Mouse (Mus musculus) left cerebral cortex, postnatal 36 days (tissue): ENCODE measurements around the gene Myo5a. TPM values are rescaled to one million over a fixed set of nuclear protein-coding genes. Genes with fewer than 3 reads are reported as not detected.

Experiments used
- DNase-seq, 2 experiments: peaks; one replicate each; pipeline ENCODE4 v3.0.0; 2021 to 2022; ENCODE audit warnings: low spot score in 2 of 2, mixed read lengths in 1 of 2
- intact Hi-C: fragments of 180-260 bp; cut with DNase I; formaldehyde crosslinking; loops from one replicate; pipeline ENCODE4 v1.15.1; 2025
- total RNA-seq, 2 experiments: library from RNA; stranded (reverse); gene quantifications; 2 replicates each; pipeline ENCODE4 v1.2.3; 2021

Gene Myo5a
- total RNA-seq, 2 experiments from 2014 or later: 297 to 304 TPM

GRCm38 (mm10) chr9:75171721-75172120 is 100.9 kb downstream of the Myo5a start:
- no peak for DNase-seq
- intact Hi-C loops: no loop called here

- DNase-seq: no peak
- intact Hi-C loops: no loop called here
These were observed 116.9 kb downstream of the Myo5a start for GRCm38 (mm10) chr9:75187646-75188260.

GRCm38 (mm10) chr9:75193858-75194257 is 123.0 kb downstream of the Myo5a start:
- no peak for DNase-seq
- intact Hi-C loops: no loop called here

GRCm38 (mm10) chr9:75196335-75196734 is 125.5 kb downstream of the Myo5a start:
- intact Hi-C loops: loop anchor here (5.0 kb wide), 2 partner anchors 61 to 124 kb away; partner anchors contain the start of gene Myo5a
- DNase-seq: peak; percentile 39 to 46

GRCm38 (mm10) chr9:75197297-75197696 is 126.5 kb downstream of the Myo5a start:
- DNase-seq: peak in 1 of 2 experiments; percentile 46
- intact Hi-C loops: loop anchor here (5.0 kb wide), 2 partner anchors 60 to 125 kb away; partner anchors contain the start of gene Myo5a

- no peak for DNase-seq
- intact Hi-C loops: no loop called here
These were observed 130.7 kb downstream of the Myo5a start for GRCm38 (mm10) chr9:75201506-75201905.

GRCm38 (mm10) chr9:75202036-75202435 is 131.2 kb downstream of the Myo5a start:
- intact Hi-C loops: no loop called here
- no peak for DNase-seq

GRCm38 (mm10) chr9:75209246-75209645 is 138.4 kb downstream of the Myo5a start:
- intact Hi-C loops: no loop called here
- DNase-seq: no peak

- intact Hi-C loops: loop anchor here (5.0 kb wide), 1 partner anchor 37 kb away; no protein-coding TSS in a partner anchor
- DNase-seq: no peak
These were observed 139.5 kb downstream of the Myo5a start for GRCm38 (mm10) chr9:75210269-75210668.

GRCm38 (mm10) chr9:75214743-75215413 is 144.1 kb downstream of the Myo5a start:
- intact Hi-C loops: loop anchor here (5.0 kb wide), 1 partner anchor 32 kb away; no protein-coding TSS in a partner anchor
- DNase-seq: no peak

GRCm38 (mm10) chr9:75219942-75220341 is 149.1 kb downstream of the Myo5a start:
- DNase-seq: peak in 1 of 2 experiments; percentile 65
- intact Hi-C loops: no loop called here

- DNase-seq: no peak
- intact Hi-C loops: no loop called here
These were observed 150.8 kb downstream of the Myo5a start for GRCm38 (mm10) chr9:75221420-75222287.

GRCm38 (mm10) chr9:75231841-75232746 is 161.3 kb downstream of the Myo5a start, which contains the start of gene Myo5c:
Myo5c (plus strand) TSS chr9:75232020.
- intact Hi-C loops: no loop called here
- no peak for DNase-seq

GRCm38 (mm10) chr9:75232860-75233259 is 162.0 kb downstream of the Myo5a start:
- DNase-seq: no peak

GRCm38 (mm10) chr9:75234271-75234741 is 163.5 kb downstream of the Myo5a start:
- intact Hi-C loops: no loop called here
- DNase-seq: no peak

More at GRCm38 (mm10) chr9:75232860-75233259, 162.0 kb downstream of the Myo5a start:
- intact Hi-C loops: no loop called here

- DNase-seq: peak in 1 of 2 experiments; percentile 72
- intact Hi-C loops: no loop called here
These were observed 164.3 kb downstream of the Myo5a start for GRCm38 (mm10) chr9:75234983-75235627.

GRCm38 (mm10) chr9:75235696-75236095 is 164.9 kb downstream of the Myo5a start:
- intact Hi-C loops: no loop called here
- DNase-seq: no peak
